Mouse (Mus musculus) cortical plate, adult 2 months (tissue): ENCODE data around the gene Trit1.

Source experiments
- CTCF ChIP-seq: fragments of 200-500 bp; IDR thresholded peaks from 2 replicates; pipeline ENCODE4 v1.5.1; 2011; ENCODE audit warnings: mild to moderate bottlenecking, control low read depth, low read length; ENCODE audit not compliant: insufficient read depth; ENCODE audit errors: extremely low read depth
- POLR2A ChIP-seq: fragments of 200-500 bp; IDR thresholded peaks from 2 replicates; pipeline ENCODE4 v1.6.1; 2011; ENCODE audit warnings: mild to moderate bottlenecking, low read length, control low read depth; ENCODE audit not compliant: insufficient read depth; ENCODE audit errors: extremely low read depth

GRCm38 (mm10) chr4:122980684-122981083 is 35.7 kb upstream of the Trit1 start:
- TF ChIP-seq POLR2A: no peak
- no peak for TF ChIP-seq CTCF
